ENCODE assay signal across 29 mouse cellular contexts in the genomic region with DNA sequence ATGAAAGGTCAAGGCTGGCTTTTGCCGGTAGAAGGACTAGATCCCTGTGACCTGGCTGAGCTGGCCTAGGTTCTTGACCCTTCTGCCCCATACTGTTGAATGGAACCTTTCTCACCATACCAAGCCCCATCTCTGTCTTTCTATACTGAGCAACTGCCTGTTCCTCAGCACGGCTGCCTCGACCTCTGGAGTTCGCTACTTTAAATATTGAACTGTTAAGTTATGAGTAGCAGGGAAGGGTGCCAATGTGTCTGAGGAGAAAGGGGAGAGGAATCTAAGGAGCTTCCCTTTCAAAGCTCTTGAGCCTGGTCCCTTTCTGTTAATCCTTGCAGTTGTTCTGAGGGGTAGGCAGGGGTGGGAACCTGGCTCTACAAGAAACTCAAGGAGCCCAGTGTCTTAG.
"Had no signal": no experiment of that assay in that cellular context is flagged by ENCODE, and none has a peak within 500 bp of the region (broad histone marks: within the 10 kb centered on the region; RNA-seq: fewer than 3 reads in every experiment).

No protein-coding gene starts in this region.

- ATAC-seq: forebrain, embryonic 13.5 days; forebrain, embryonic 14.5 days; forebrain, embryonic 15.5 days; forebrain, embryonic 16.5 days; forebrain, postnatal 0 days had no signal

- H3K4me3 ChIP-seq: embryonic facial prominence, embryonic 10.5 days; embryonic facial prominence, embryonic 12.5 days; embryonic facial prominence, embryonic 13.5 days; embryonic facial prominence, embryonic 15.5 days; erythroblast, embryonic 14.5 days; forebrain, embryonic 10.5 days; forebrain, embryonic 12.5 days; forebrain, embryonic 13.5 days; forebrain, embryonic 15.5 days; gastrocnemius, adult 2 months; heart, adult 2 months had no signal

- H3K27ac ChIP-seq: embryonic facial prominence, embryonic 10.5 days; embryonic facial prominence, embryonic 12.5 days; embryonic facial prominence, embryonic 13.5 days; embryonic facial prominence, embryonic 15.5 days; forebrain, embryonic 10.5 days; forebrain, embryonic 12.5 days; forebrain, embryonic 13.5 days; forebrain, embryonic 15.5 days; gastrocnemius, adult 2 months; heart, adult 2 months had no signal

- H3K9ac ChIP-seq: embryonic facial prominence, embryonic 12.5 days; embryonic facial prominence, embryonic 13.5 days; embryonic facial prominence, embryonic 15.5 days; forebrain, embryonic 12.5 days; forebrain, embryonic 13.5 days; forebrain, embryonic 15.5 days; forebrain, postnatal 0 days had no signal

- DNase-seq: cerebellum, adult 2 months; cerebellum, adult 8-10 months; cerebellum, adult 9-10 months; cerebellum, adult 9-11 months; cerebellum, postnatal 10 days; cerebellum, postnatal 14 days; cerebellum, postnatal 25 days; cerebellum, postnatal 36 days; embryo, embryonic 11 days; forebrain, postnatal 0 days; gastrocnemius, adult 2 months; gastrocnemius, postnatal 10 days; gastrocnemius, postnatal 14 days; gastrocnemius, postnatal 25 days; gastrocnemius, postnatal 36 days; heart, adult 11 months; heart, adult 18-20 months; heart, adult 2 months had no signal

- H3K9me3 ChIP-seq: embryonic facial prominence, embryonic 10.5 days; embryonic facial prominence, embryonic 12.5 days; embryonic facial prominence, embryonic 13.5 days; embryonic facial prominence, embryonic 15.5 days; forebrain, embryonic 10.5 days; forebrain, embryonic 12.5 days; forebrain, embryonic 13.5 days; forebrain, embryonic 15.5 days had no signal

- H3K36me3 ChIP-seq: embryonic facial prominence, embryonic 12.5 days; embryonic facial prominence, embryonic 15.5 days; forebrain, embryonic 12.5 days; forebrain, embryonic 15.5 days had no signal

- H3K27me3 ChIP-seq: embryonic facial prominence, embryonic 12.5 days; embryonic facial prominence, embryonic 13.5 days; embryonic facial prominence, embryonic 15.5 days; forebrain, embryonic 13.5 days; forebrain, embryonic 15.5 days had no signal

- H3K4me2 ChIP-seq: embryonic facial prominence, embryonic 12.5 days; embryonic facial prominence, embryonic 13.5 days; embryonic facial prominence, embryonic 15.5 days; forebrain, embryonic 12.5 days; forebrain, embryonic 13.5 days; forebrain, embryonic 15.5 days had no signal
